Mouse (Mus musculus): ENCODE data around the gene Arl15. TPM values are rescaled to one million over a fixed set of nuclear protein-coding genes. Genes with fewer than 3 reads are reported as not detected.

Arl15 gene
- total RNA-seq, 1 experiment from 2014 or later, result 16.2 TPM

DNA sequence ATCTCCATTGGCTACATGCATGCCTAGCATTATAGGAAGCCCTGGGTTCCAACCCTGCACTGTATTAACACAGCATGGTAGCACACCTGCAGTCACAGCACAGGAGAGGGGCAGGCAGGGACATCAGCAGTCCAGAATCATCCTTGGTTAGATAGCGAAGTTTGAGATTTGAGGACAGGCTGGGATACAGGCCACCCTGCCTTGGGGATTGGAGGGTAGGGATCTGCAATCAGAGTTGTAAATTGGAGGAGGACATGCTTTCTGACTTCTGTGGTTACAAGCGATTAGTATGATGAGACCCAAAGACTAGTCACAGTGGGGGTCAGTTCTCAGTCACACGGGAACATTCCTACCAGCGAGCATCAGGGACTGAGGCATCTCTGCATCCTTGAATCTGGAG, 284.5 kb downstream of the Arl15 start:
- ATAC-seq (replicated peaks in 1 of 2; ENCODE audit: insufficient read depth in 1 of 2, low FRiP score in 2 of 2, low TSS enrichment in 1 of 2, low read depth in 1 of 2, poor library complexity in 2 of 2, severe bottlenecking in 2 of 2), result no peak

DNA sequence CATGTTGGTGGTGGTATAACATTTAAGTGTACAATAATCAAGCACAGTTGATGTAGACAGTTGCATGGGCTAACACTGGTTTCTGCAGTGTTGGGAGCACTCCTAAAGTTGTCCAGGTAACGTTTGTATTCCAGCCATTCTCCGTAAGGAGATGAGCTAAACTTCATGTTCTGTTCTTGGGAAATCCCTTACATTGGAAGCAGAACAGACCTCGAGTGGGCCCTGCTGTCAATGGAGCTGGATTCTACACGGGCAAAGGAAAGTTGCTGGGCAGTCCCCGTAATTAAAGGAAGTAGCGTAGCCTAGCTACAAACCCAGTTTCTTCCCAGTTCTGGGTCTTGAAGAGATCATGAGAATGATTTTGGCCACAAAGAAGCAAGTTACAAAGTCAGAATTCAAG, 285.4 kb downstream of the Arl15 start:
- no peak for ATAC-seq (replicated peaks in 1 of 2; ENCODE audit: insufficient read depth in 1 of 2, low FRiP score in 2 of 2, low TSS enrichment in 1 of 2, low read depth in 1 of 2, poor library complexity in 2 of 2, severe bottlenecking in 2 of 2)

DNA sequence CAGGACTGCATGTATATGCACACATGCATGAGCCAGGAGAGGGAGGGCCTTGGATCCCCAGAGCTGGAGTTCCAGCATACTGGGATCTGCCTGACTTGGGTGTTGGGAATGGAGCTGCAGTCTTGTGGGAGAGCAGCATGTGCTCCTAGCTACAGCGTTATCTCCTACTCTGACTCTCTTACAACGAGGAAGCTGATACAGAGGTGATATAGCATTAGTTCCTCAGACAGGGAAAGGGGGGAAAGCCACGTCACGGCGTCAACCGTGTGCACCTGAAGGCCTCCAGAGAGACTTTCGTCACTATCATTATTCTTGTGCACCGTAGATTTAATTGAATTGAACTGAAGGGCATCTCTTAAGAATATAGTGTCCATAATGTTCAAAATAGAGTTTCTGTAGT, 286.2 kb downstream of the Arl15 start:
- ATAC-seq (replicated peaks in 1 of 2; ENCODE audit: insufficient read depth in 1 of 2, low FRiP score in 2 of 2, low TSS enrichment in 1 of 2, low read depth in 1 of 2, poor library complexity in 2 of 2, severe bottlenecking in 2 of 2), result no peak

DNA sequence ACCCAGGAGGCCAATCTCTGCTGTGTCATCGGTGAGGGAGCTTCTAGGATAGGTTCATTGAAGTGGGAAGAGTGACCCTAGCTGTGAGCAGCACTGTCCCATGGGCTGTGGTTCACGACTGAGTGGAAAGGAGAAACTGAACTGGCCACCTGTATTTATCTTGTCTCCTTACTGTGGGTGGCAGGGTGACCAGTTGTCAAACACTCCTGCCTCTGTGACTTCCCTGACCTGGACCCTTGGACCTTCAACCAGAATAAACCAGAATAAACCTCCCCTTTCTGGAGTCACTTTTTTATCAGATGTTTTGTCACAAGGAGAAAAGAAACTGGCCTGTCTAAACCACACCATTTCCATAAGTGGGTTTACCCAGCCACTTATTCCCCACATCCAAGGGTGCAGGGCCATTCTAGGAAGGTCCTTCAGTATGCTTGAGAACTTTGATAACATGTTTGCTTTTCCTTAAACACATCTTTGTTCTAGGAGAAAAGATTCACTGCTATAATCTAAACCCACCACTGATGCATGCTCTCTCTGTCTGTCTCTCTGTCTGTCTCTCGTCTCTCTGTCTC, 289.3 kb downstream of the Arl15 start:
- ATAC-seq (replicated peaks in 1 of 2; ENCODE audit: insufficient read depth in 1 of 2, low FRiP score in 2 of 2, low TSS enrichment in 1 of 2, low read depth in 1 of 2, poor library complexity in 2 of 2, severe bottlenecking in 2 of 2), result no peak

DNA sequence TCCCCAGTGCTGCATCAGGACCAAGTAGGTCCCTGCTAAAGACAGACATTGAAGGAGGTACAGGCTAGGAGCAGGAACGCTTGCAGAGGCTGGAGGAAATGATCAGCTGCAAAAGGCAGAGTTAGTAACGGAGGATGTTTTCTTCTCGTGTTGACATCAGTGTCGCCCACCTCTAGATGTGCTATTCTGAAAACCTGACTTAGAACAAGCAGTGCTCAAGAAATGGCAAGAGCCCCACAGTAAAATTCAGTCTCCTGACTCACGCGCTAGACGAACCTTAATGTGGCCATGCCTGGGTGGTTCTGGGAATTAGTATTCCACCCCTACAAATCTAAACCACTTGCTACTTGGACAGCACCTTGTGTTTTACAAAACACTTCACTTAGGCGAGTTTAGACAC, 291.1 kb downstream of the Arl15 start:
- no peak for ATAC-seq (replicated peaks in 1 of 2; ENCODE audit: insufficient read depth in 1 of 2, low FRiP score in 2 of 2, low TSS enrichment in 1 of 2, low read depth in 1 of 2, poor library complexity in 2 of 2, severe bottlenecking in 2 of 2)

DNA sequence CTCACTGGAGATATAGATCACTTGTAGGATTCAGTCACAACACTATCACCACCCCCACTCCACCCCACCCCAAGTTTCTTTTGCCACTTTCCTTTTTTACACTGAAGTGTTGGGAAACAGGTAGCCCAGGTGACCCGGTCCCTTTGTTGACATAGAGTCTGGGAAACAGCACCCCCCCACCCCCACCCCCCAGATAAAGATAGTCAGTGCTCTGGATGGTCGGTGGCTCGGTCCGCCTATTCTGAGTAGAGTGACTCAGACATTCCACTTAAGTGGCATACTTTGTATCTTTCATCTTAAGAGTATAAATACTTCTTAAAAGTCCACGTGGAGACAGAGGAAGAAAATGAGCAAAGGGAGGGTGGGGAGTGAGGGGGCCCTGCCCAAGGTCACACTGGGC, 292.0 kb downstream of the Arl15 start:
- ATAC-seq (replicated peaks in 1 of 2; ENCODE audit: insufficient read depth in 1 of 2, low FRiP score in 2 of 2, low TSS enrichment in 1 of 2, low read depth in 1 of 2, poor library complexity in 2 of 2, severe bottlenecking in 2 of 2), result no peak

DNA sequence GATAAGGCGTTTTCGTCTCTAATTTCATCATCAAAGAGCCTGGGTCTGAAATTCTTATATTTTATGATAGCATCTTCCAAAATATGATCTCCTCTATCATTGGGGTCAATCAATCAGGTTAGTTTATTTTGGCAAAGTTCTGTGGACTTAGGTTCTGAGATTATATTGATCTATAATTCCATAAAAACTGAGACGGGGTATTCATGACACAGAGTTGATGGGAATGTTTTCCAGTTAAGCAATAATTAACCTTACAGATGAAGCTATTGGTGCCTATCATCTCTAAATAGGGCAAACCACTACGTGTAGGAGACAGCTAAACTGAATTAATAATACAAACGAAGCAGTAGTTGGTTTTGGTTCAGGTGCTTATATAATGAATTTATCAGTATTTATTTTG, 292.5 kb downstream of the Arl15 start:
- ATAC-seq (replicated peaks in 1 of 2; ENCODE audit: insufficient read depth in 1 of 2, low FRiP score in 2 of 2, low TSS enrichment in 1 of 2, low read depth in 1 of 2, poor library complexity in 2 of 2, severe bottlenecking in 2 of 2), result no peak

DNA sequence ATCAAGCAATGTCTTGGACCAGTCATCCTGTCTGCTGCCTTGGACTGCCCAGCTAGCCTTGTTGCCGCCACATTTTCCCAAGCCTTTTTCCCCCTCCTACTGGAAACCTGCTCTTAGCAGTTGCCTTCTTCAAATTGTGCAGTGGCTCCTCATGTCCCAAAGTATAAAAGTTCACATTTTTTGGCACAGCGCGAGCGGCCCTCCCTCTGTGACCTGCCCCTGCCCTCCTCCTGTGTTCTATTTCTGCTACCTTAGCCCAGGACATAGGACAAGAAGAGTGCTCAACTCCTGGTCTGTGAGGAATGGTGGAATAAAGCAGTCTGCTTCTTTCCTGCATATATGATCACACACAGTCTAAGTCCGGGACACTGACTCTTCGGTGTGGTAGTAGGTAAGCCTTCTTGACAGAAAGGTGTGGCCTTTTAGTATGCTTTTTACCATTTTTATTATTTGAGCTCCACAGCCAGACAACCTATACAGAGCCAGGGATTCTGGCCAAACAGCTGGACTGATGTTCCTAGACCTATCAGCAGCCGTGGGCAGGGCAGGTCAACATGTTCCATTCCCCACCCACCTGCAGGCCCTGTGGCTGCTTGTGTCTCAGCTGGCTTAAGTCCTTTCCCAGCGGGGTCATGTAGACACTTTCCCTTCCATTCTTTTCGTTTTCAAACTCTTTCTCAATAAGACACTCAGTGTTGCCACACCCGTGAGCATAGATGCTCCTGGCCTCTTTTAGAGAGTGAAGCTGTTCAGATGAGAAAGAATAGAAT, 293.6 kb downstream of the Arl15 start:
- ATAC-seq (replicated peaks in 1 of 2; ENCODE audit: insufficient read depth in 1 of 2, low FRiP score in 2 of 2, low TSS enrichment in 1 of 2, low read depth in 1 of 2, poor library complexity in 2 of 2, severe bottlenecking in 2 of 2), result no peak

DNA sequence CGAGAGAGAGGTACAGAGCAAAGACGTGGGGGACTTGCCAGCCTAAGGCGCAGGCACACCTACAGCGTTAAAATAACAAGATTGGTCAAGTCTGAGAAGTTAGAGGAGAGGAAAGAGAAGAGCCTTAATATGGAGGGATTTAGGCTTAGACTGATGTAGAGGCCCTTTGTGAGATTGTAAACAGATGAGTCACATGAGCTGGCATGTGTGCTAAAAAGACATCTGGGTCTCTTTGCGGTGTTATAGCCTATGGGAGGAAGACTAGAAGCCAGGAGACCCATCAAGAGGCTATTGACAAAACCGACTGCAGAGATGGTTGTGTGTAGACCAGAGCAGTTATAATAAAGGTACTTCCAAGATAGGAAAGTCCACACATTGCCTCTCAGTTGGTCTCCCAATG, 296.5 kb downstream of the Arl15 start:
- no peak for ATAC-seq (replicated peaks in 1 of 2; ENCODE audit: insufficient read depth in 1 of 2, low FRiP score in 2 of 2, low TSS enrichment in 1 of 2, low read depth in 1 of 2, poor library complexity in 2 of 2, severe bottlenecking in 2 of 2)

DNA sequence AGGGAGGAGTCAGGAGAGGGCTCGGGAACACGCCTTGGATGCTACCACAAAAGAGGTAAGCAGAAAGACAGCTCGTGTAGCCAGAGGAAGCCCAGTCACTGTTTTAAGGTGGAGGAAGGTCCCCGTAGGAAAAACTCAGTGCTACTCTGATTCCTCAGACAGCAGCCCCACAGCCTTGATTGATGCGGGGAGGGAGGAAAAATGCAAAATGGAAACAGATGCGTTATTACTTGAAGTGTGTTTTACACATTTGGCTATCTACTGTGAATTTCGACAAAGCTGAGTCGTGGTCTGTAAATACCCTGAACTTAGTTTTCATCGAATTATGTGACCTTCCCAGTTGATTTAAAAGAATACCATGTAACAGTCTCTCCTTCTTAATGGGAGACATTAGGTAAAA, 296.9 kb downstream of the Arl15 start:
- no peak for ATAC-seq (replicated peaks in 1 of 2; ENCODE audit: insufficient read depth in 1 of 2, low FRiP score in 2 of 2, low TSS enrichment in 1 of 2, low read depth in 1 of 2, poor library complexity in 2 of 2, severe bottlenecking in 2 of 2)

DNA sequence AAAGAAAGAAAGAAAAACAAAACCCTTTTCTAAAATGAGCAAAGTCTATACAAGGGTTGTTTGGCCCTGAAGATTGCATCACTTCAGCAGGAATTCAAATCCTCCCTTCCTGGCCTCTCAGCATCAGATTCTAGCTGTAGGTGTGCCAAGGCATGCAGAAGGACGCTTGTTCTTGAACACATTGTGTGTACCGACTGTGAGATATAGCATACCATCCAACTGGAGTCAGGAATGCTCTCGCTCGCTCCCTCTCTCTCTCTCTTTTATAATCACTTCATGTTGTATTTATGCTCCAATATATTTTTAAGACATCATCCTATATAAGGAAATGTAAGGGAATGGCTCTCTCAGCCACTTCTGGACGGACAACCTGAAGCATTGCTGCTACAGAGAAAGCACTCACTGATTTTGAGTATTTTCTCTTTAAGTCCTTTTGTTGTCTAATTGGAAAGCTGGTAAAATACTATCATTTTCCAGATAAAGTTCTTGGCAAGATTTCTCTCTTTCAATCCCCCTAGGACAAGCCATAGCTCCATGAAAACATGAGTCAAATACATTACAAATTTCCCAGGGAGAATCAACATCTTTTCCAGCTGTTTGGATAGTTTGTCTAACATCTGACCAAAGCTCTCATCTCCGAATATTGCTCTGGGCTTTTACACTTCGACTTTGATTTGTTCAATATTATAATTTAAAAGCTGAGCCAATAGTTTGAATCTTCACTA, 300.0 kb downstream of the Arl15 start:
- ATAC-seq (replicated peaks in 1 of 2; ENCODE audit: insufficient read depth in 1 of 2, low FRiP score in 2 of 2, low TSS enrichment in 1 of 2, low read depth in 1 of 2, poor library complexity in 2 of 2, severe bottlenecking in 2 of 2), result no peak

DNA sequence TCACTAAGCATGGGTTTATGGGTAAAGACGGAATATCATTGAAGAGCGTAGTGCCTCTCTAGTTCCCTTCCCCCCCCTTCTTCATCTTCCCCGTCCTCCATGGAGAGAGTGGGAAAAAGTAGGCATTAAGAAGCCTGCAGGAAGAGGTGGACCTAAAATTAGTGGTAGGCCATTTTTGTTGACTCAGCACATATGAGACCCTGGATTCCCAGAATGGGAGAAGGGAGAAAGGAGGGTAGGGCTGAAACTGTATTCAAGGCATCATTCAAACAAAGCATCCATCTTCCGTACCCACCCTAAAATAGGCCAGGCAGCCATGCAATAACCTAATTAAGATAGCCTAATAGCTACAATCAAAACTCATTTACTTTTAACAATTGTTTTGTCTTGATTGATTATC, 301.1 kb downstream of the Arl15 start:
- no peak for ATAC-seq (replicated peaks in 1 of 2; ENCODE audit: insufficient read depth in 1 of 2, low FRiP score in 2 of 2, low TSS enrichment in 1 of 2, low read depth in 1 of 2, poor library complexity in 2 of 2, severe bottlenecking in 2 of 2)

DNA sequence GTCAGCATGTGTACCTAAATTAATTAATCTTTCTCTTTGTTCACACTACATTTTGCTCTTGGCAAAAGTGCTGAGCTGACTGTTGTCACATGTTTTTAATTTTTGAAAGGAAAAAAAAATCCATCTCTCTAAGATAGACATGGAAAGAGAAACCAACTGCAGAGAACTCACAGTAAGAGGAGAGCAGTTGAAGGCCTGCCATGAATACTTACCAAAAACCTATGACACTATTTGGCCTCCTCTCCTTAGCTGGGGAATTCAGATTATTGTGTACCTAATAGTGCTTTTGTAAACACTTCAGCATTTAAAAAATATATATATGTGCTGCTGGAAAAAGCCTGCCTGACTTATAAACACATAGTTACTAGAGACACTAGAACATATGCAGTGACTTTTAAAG, 302.1 kb downstream of the Arl15 start:
- no peak for ATAC-seq (replicated peaks in 1 of 2; ENCODE audit: insufficient read depth in 1 of 2, low FRiP score in 2 of 2, low TSS enrichment in 1 of 2, low read depth in 1 of 2, poor library complexity in 2 of 2, severe bottlenecking in 2 of 2)

DNA sequence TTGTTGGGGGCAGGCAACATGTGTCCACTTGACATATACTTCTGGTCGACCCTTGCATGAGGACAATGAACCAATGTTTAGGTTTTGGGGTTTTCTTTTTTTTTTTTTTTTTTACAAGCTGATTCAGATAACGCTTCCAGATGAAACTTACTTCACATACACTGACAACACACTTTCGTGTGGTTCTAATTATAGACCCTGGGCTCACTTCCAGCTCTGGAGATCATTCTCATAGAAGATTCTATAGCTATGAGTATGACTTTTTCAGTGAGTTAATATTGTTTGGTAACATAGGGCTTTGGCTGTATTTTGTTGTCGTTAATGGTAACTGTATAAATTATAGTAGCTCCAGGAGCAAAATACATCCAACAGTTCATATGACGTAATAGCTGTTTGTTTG, 306.9 kb downstream of the Arl15 start:
- ATAC-seq (replicated peaks in 1 of 2; ENCODE audit: insufficient read depth in 1 of 2, low FRiP score in 2 of 2, low TSS enrichment in 1 of 2, low read depth in 1 of 2, poor library complexity in 2 of 2, severe bottlenecking in 2 of 2), result no peak

DNA sequence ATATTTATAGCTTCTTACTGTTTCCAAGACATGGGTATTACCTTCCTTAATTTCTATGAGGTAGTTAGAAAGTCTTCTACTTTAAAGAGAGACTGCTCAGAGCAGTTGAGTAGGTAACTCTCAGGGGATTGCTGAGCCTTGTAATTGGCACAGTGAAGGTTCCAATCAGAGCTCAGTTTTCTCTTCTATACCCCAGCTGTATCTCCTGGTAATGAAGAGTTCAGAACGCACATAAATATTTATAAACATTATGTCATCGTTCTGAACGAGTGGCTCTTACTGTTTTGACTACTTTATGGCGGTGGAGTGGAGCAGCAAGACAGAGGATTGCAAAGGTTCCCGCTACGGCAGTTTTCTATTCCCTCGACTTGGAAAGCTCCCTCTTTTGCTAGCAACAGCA, 311.8 kb downstream of the Arl15 start:
- ATAC-seq (replicated peaks in 1 of 2; ENCODE audit: insufficient read depth in 1 of 2, low FRiP score in 2 of 2, low TSS enrichment in 1 of 2, low read depth in 1 of 2, poor library complexity in 2 of 2, severe bottlenecking in 2 of 2), result no peak

DNA sequence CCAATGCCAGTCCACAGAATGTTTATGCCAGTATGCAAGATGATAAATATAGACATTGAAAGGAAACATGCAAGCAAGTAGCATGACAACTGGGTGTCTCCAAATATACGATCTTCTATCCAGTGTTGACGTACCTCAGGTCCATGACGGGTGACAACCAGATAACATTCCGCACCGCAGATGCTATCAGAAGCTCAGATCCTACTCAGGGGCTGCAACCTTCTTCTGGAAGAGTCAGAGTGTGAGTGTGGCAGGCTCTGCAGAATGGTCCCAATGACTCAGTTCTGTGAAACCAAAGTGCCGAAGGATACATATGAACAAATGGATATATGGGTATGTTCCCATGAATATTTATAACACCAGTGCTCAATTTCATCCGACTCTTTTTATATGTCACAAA, 313.2 kb downstream of the Arl15 start:
- ATAC-seq (replicated peaks in 1 of 2; ENCODE audit: insufficient read depth in 1 of 2, low FRiP score in 2 of 2, low TSS enrichment in 1 of 2, low read depth in 1 of 2, poor library complexity in 2 of 2, severe bottlenecking in 2 of 2), result no peak

DNA sequence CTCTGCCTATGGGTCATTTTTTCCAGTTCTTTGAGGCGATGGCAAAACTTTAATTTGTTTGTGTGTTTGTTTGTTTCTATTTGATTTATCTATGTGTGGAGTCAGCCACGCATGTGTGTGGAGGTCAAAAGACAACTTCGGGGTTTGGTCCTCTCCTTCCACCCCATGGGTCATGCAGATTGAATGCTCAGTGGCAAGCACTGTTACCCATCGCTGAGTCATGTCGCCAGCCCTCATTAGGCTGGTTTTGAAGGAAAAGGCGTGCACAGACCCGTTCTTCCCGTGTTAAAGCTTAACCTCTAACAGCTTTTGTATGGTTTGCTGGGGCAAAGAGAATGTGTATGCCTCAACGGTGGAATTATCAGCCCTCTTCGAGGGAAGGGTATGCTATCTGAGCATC, 315.1 kb downstream of the Arl15 start:
- ATAC-seq (replicated peaks in 1 of 2; ENCODE audit: insufficient read depth in 1 of 2, low FRiP score in 2 of 2, low TSS enrichment in 1 of 2, low read depth in 1 of 2, poor library complexity in 2 of 2, severe bottlenecking in 2 of 2), result no peak

DNA sequence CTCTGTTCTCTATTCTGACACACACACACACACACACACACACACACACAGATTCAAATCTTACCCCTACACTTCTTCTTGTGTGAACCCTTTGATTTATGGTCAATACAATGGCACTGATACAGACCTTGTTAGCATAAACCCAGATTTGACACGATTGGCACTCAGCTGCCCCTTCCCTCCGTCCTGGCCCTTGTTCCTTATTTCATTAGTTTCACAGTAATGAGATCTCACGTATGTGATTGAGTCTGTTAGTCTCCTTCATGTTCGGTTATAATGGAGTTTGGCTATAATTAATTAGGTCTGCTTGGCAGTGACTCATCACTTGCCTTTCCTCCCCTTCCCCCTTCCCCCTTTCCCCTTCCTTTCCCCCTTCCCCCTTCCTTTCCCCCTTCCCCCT, 315.5 kb downstream of the Arl15 start:
- ATAC-seq (replicated peaks in 1 of 2; ENCODE audit: insufficient read depth in 1 of 2, low FRiP score in 2 of 2, low TSS enrichment in 1 of 2, low read depth in 1 of 2, poor library complexity in 2 of 2, severe bottlenecking in 2 of 2), result no peak

DNA sequence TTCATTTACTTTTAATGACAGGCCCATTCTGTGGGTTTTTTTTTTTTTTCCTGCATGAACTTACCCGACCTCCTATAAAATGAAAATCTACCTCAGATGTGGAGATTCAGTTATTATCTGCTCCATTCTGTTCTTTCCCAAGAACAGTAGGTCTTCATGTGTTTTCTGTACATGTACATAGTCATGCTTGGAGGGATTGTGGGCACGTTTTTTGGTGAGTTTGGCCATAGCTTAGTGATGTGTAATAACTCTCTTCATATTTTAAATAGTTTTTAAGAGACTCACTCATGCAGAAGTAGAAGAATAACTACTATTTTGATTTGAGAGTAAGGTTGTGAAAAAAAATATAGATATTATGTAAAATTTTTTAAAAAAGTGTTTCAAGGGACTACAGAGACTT, 319.2 kb downstream of the Arl15 start:
- no peak for ATAC-seq (replicated peaks in 1 of 2; ENCODE audit: insufficient read depth in 1 of 2, low FRiP score in 2 of 2, low TSS enrichment in 1 of 2, low read depth in 1 of 2, poor library complexity in 2 of 2, severe bottlenecking in 2 of 2)

All from hematopoietic stem cell, adult 5-6 weeks (primary cell).